Mouse (Mus musculus) lung, postnatal 25 days (tissue): ENCODE measurements around the gene Csta1.
"Not testable (repeated sequence)": the region's sequence is repeated elsewhere in the genome, so short reads cannot be mapped to it uniquely, and the experiment has no call there.

Experiments
- DNase-seq: peaks from one replicate; pipeline ENCODE4 v3.0.0; 2022; ENCODE audit warnings: low spot score

The Csta1 gene

DNA sequence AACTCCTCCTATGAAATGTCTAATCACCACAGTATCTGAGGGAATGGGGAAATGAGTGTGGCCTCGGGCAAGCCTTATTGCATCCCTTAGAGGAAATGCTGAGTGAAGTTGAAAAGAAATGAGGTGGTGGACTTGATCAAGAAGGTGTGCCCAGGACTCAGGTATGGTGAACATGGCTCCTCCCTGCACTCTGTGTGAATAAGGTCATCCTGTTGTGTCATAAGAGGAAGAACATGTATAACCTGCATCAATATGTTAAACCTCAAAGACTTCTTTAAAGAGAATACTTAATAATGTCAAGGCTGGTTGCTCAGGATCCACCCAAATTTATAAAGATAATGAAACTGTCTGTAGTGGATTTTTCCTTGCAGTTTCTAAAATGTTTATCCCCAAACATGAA, at the start of gene Csta1:
Gene Csta1, minus strand, starts transcription at position 101 of the 400 bp plus-strand sequence.
- DNase-seq: no peak

DNA sequence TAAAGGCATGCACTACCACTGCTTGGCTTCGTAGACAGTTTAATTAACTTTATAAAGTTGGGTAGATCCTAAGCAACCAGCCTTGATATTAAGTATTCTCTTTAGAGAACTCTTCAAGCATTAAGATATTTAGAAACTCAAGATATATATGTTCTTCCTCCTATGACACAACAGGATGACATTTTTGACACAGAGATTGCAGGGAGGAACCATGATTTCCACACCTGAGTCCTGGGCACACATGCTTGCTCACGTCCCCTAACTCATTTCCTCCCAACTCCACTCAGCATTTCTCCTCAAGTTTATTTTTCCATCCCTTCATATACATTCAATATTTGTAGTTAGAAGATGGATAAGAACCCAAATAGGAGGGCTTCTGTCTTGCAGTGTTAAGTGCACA, 48.9 kb upstream of the Csta1 start:
- no peak for DNase-seq

DNA sequence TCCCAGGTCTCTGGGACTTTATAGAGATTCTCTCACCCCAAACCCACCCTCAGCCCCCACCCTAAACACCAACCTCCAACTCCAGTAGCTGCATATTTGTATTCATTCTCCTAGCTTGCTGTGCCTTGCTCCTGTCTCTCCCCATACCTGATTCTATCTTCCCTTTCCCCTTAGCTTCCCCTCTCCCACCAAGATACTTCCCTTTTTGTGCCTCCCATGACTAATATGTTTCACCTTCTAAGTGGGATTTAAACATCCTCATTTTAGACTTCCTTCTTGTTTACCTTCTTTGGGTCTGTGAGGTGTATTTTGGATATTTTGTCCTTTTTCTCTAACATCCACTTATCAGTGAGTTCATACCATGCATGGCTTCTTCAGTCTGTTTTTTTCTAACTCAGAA, 45.1 kb upstream of the Csta1 start:
- no peak for DNase-seq

DNA sequence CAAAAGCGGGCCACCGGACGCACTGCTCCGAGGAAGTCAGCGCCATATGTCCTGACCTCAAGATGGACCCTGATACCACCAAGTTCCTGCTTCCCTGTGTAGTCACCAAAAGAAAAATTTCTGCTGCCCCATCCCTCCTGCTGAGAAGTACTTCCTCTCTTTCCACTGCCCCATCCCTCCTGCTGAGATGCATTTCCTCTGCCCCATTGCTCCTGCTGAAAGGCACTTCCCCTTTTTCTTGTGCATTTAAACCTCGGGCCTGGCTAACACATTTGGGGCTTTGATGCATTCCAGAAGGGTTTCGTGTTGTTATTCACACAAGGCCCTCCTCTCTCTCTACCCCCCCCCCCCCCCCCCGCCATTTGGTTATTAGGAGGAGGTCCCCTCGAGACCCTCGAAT, 36.8 kb upstream of the Csta1 start:
- DNase-seq: not testable (repeated sequence)

DNA sequence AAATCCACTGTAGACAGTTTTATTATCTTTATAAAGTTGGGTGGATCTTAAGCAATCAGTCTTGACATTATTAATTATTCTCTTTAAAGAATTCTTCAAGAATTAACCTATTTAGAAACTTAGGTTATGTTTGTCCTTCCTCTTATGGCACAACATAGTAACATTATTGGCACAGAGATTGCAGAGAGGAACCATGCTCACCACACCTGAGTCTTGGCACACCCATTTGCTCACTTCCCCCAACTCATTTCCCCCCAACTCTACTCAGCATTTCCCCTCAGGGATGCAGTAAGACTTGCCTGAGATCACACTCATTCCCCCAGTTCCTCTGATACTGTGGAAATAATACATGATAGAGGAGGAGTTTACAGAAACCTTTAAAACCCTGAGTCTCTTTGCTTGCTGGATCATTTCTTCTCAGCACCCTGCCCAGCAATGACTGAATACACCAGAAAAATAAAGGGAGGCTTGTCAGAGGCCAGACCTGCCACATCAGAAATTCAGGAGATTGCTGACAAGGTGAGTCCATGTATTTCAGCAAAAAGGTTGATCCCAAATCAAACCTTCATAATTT, 25.4 kb upstream of the Csta1 start, which contains the start of gene Stfa2l1:
Gene Stfa2l1, plus strand, starts transcription at position 410 of the 574 bp plus-strand sequence.
- DNase-seq: no peak

DNA sequence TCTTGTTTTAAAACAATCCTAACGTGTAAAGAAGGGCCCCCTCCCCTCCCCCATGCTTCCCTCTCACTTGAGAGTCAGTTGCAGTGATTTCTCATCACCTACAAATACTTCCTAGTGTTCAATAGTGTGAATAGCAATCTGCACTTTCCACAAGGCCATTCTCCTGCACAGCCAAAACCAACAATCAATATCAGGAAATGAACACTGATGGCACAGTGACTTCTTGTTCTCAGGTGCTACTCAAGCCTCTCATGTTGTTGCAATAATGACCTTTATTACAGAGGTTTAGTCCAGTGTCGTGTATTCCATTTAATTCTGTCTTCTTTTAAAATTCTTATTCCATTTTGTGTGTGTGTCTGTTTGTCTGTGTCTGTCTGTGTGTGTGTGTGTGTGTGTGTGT, 7.2 kb upstream of the Csta1 start:
- no peak for DNase-seq

DNA sequence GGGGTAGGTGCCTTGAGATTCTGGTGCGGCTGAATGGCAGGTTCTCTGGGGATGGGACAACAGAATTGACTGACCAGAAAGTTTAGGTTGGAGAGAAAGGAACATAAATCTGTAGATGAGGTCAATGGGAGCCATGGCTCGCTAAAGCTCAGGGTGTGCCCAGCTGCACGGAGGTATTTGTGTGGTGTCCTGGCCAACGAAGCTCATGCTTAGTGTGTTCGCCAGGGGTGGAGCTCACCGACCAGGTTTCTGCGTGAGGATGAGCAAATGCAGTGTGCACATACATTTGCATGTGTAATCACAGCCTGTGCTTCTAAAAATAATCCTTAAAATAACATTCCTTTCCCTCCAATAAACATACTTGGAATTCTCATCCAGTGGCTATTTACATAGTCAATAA, 2.9 kb downstream of the Csta1 start:
- no peak for DNase-seq

DNA sequence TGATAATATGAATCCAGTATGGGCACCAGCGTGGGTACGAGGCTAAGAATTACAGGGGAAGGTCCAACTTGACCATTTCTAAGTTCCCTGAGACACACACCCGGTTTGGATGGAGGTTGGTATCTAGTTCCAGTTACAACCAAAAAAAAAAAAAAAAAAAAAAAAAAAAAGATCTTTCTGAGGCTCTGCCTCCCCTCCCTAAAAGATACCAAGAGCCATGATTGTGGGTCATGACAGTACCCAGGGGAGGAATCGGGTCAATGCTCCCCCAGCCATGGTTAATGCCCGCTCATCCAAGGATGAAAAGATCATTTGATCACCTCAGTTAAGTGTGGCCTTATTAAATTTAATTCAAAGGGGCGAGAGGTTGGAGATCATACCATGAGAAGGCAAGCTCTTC, 15.3 kb downstream of the Csta1 start:
- DNase-seq: not testable (repeated sequence)

DNA sequence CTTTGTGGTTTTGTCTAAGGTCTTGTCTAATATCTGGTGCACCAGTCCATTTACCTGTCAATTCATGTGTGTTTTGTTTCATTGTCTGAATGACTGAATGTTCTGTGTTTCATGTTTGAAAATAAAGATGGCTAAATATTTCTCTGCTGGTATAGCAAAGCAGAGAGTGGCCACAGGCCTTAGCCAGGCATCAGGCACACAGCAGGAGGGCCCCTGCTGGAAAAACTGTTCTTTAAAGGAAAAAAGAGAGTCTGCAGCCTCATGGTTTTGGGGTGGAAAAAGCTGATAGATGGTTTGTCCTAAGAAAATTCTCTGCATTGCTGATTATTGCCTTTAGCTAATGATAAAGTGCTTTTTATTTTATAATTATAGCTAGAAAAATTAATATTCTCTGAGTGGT, 19.6 kb downstream of the Csta1 start:
- not testable (repeated sequence) for DNase-seq

DNA sequence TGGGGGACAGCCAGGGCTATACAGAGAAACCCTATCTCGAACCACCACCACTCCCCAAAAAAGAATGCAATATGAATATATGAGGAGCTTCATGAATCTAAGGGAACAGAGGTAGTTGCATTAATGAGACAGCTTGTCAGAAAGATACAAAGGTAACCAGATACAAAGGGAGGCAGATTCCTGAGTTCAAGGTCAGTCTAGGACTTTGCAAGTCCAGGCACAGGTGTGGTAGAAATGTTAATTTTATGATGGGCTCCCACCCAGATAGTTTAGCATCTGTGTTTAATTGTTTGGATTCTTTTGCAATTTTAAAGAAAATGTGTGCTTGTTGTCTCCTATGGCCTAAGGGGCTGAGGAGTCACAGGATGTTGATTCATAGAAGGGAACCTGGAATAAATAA, 28.8 kb downstream of the Csta1 start:
- no peak for DNase-seq

DNA sequence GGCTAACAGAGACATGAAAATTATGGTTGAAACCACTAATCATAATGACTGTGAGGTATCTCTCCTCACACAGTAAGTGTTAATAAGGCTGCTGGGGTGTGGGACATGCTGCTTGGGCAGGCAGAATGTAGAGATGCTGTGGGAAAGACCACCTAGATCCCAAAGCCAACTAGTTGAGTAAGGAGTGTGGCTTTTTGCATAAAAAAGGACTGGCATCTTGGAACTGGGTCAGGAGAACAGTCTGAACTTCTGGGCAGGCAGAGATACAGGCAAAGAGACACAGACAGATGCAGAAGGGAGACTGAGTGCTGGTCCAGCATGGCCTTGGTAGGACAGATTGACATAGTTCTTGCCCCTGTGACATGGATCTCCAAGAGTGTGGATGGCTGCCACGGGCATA, 29.5 kb downstream of the Csta1 start:
- DNase-seq: no peak

DNA sequence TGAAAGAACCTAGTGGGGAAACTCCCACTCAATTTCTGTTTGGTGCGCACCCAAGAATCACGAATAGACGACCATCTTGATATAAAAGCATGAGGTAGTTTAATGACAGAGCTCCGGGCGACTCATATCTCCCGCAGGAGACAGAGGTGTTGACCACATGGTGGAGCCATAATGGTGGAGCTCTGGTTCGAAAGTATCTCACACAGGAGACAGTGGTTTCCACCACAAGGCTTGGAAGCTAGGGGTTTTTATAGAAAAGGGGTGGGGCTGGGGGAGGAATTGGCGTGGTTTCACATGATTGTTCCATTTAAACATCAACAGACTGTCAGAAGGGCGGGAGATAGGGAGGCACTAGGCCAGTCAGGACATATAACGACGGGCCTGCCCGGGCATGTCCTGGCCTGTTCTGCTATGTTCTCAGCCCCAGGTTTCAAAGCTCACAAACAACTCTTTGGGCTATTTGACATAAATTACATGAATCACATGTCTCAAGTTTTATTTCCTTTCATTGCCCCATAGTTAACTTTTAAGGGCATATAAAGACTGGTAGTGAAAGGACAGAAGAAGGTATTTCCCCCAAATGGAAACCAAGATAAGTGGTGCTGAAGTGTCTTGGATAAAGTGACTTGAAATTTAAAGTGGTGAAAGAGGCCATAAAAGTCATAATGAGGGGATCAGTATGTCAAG, 33.1 kb downstream of the Csta1 start:
- not testable (repeated sequence) for DNase-seq

DNA sequence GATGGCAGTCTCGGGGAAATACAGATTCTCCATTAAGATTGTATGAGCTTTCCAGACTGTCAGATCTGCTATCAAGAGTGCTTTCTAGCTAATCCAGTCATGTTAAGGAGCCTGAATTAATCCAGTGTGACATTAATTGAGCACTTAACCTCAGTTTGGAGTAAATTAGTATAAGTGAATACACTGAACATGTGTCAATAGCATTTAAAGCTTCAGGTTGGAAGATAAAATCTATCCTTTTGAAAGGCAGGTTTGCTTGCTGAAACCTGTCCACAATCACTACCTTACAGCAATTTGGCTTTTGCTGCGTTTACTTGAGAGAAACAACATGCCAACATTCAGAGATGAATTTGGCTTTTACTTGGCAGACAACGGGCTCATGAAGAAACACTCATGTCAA, 37.0 kb downstream of the Csta1 start:
- DNase-seq: no peak

DNA sequence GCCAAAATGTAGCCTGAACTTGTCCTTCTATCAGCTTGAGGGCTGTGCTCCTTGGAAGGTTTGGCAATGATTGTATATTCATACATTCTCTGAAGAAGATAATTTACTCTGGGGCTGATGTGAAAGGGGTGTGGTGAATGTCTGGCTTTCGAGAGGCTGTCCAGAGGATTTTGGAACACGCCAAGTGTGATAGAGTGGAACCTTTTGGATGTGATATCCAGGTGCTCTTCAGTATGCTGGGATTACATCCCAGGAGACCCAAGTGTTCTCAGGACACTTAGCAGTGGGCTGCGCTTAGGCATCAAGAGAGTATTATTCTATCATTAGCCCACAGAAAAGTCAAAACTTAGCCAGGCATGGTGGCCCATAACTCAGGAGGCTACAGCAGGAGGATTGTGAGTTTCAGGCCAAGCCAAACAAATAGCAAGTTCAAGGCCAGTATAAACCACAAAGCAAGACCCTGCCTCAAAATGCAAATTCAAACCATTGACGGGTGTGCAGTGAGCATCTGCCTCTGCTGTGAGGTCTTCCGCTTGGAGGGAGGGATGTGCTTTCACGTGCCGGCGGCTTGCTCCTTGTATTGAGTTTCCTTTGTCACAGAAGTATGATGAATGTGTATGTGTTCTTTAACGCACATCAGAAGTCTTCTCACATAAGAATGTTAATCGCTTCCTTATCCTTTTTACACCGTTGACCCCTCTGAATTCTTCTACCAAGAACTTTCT, 40.1 kb downstream of the Csta1 start:
- no peak for DNase-seq

DNA sequence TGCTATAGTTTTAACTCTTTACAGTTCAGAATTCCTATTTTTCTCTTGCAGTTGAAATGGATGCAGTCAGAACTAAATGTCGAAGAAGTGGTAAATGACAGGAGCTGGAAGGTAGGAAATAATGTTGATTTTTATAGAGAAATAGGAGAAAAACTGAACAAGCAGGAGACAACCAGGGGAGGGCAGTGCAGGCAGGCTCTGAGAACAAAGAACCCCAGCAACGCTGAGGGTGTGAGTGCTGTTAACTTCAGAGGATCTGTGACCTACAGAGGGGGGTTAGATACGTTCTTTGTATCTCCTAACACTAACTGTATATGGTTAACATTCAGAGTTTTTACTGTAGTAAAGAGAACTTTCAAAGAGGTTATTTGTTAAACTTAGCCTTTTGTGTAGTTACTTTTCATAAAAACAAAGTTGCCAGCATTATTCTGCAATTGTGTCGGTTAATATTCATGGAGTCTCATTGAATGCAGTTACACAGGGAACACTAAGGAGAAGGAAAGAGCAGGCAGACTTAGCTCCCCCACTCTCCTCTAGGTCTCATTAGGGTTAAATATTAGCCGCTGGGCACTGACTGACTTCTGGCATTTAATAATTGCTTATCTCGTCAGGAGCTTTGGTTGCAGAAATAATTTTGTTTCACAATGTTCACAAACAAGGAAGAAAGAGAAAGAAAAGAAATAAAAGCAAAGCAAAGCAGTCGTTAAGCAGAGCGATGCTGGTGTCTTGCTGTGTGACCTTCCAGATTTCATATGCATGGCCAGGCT, 41.0 kb downstream of the Csta1 start:
- no peak for DNase-seq

DNA sequence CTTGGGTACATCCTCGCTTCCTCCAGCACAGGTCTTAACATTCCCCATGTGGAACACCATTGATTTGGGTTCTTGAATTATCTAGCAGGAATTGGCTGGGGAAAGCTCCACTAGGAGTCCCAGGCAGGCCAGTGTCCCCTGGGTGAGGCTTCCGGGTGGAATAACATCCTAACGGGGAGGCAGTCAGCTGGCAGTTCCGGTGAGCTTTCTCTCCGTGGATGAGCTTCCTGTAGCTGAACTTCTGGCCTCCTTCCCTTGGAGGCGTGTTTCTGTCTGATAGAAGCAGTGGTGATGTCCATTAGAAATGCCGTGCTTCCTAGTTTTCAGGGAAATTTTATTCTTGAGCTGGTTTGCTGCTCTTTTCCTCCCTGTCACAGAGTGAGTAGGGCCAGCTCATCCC, 42.0 kb downstream of the Csta1 start:
- DNase-seq: no peak

DNA sequence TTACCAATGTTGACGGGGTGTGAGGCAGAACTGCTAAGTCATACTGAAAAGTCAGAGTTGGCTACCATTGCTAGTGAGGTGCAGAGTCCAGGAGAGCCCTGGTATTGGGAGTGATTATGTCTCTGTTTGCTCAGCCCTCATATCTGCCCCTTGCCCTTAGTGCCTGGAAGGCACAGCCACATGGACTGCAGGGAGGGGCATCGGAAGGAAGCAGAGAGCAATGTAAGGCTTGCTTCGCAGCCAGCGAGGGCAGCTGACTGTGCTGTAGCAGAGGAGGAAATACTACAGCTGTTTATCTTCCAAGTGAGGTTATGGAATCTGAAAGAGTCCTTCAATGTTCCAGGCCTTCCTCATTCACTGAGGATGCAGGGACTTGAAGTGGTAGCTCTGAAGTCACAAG, 43.2 kb downstream of the Csta1 start:
- no peak for DNase-seq

DNA sequence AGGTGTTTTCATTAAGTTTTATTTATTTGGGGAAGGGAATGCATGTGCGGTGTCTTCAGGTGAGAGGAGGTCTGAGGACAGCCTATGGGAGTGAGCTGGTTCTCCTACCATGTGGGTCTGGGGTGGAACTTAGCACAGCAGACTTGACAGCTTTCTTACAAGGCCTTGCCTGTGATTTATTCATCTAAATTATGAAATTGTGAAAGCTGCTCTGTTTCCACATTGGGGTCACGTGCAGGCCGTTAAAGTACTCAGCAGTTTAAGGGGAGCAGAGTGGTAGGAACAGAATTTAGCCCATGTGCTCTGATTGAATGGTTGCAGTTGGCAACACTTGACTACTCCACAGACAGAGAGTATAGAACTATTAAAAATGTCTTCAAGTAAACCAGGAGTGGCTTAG, 51.1 kb downstream of the Csta1 start:
- DNase-seq: no peak

DNA sequence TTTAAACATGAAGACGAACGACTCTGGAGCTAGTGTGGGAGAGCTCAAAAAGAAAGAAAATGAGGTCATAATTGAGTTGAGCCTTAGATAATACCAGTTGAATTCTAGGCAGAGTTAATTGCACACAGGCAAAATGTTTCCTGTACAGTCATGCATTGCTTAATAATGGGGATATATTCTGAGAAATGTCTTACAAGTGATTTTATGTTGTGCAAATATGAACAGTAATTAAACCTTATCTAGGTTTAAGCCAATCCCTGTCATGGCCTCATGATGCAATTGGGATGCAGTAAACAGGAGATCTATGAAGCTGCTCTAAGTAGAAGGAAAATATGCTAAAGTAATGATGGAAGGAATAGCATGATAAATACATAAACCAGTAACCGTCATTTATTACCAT, 56.3 kb downstream of the Csta1 start:
- no peak for DNase-seq

DNA sequence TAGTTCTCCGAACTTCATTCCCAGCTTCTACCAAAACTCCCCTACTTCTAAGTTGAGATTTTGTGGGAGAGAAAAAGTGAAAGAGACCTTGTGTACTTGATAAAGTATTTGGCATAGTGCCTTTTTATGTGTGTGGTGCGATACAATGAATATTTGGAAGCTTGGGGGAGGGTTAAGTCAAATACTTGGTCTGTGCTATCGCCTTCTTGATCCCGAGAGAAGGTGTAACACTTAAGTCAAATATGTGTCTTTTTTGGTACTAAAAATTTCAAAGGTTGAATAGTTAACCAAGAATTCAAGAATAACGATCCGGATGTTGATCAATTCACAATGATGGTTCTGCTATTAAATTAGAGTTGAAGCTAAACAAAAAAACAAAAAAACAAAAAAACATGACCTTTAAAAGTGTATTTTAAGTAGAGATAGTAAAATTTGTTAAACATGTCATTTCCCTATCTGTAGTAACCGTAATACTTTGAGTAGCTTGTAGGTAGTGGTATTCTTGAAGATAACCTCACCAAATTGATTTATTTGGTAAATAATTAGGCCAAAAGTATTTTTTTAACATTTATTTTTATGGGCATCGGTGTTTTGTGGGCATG, 58.5 kb downstream of the Csta1 start:
- DNase-seq: no peak

DNA sequence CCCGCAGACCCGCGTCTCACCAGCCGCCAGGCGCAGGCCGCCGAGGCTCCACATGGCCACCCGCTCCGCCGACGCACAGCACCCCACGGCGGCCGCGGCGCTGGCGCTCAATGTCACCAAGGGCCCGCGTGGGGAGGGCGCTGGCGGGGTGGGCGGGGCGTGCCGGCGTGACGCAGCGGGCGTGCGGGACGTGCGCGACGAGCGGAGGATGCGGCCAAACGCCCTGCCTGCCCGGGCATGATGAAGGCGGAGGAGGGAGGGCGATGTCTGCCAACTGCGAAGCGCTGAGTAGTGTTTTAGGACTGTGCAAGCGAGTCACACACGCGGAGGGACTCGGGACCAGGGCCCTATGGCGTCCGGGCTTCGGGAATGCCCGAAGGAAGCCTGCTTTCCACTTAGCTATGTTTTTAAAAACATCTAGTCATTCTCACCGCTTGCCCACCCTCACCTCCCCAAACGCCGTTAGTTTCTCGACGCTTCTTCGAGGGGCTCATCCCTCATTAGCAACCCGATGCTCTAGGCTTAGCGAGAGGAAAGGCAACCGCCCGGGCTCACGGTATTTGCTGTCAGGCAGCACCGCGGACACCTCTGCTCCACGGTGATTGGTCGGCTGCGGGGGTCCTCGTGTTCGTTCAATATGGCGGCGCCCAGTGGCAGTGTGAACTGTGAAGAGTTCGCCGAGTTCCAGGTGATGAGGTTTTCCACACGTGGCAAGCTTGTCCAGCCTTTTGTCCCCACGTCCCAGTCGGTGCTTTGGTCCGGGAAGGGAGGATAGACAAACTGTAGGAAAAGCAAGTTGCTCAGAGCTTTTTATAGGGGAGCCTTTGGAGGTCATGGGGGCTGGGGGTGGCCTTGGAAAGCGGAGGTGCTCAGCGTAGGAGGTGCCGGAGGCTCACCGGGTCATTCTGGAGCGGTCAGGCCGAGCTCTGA, 59.3 kb downstream of the Csta1 start, which contains the start of the genes Fam162a and Ccdc58:
Gene Fam162a, minus strand, starts transcription at position 145 of the 930 bp plus-strand sequence.
Gene Ccdc58, plus strand, starts transcription at position 236 of the 930 bp plus-strand sequence.
- DNase-seq: peak; percentile 91
